Mouse (Mus musculus): ENCODE data around the gene C130074G19Rik.

C130074G19Rik gene

GRCm38 (mm10) chr1:184873910-184874309 lies 9.1 kb downstream of the C130074G19Rik start:
- no peak for DNase-seq (ENCODE audit: low spot score in 2 of 2)

GRCm38 (mm10) chr1:184872069-184872819 lies 10.8 kb downstream of the C130074G19Rik start:
- DNase-seq (ENCODE audit: low spot score in 2 of 2), result no peak

GRCm38 (mm10) chr1:184871506-184871905 lies 11.5 kb downstream of the C130074G19Rik start:
- no peak for DNase-seq (ENCODE audit: low spot score in 2 of 2)

- no peak for DNase-seq (ENCODE audit: low spot score in 2 of 2)
These were observed 12.2 kb downstream of the C130074G19Rik start for GRCm38 (mm10) chr1:184870646-184871385.

- peak; percentile 41 to 48 for DNase-seq (ENCODE audit: low spot score in 2 of 2)
These were observed 13.0 kb downstream of the C130074G19Rik start for GRCm38 (mm10) chr1:184869939-184870565.

GRCm38 (mm10) chr1:184867640-184868120 lies 15.3 kb downstream of the C130074G19Rik start:
- no peak for DNase-seq (ENCODE audit: low spot score in 2 of 2)

- no peak for DNase-seq (ENCODE audit: low spot score in 2 of 2)
These were observed 18.6 kb downstream of the C130074G19Rik start for GRCm38 (mm10) chr1:184864381-184864801.

GRCm38 (mm10) chr1:184862636-184863035 lies 20.4 kb downstream of the C130074G19Rik start:
- no peak for DNase-seq (ENCODE audit: low spot score in 2 of 2)

- DNase-seq (ENCODE audit: low spot score in 2 of 2), result no peak
These were observed 21.5 kb downstream of the C130074G19Rik start for GRCm38 (mm10) chr1:184861551-184861950.

- DNase-seq (ENCODE audit: low spot score in 2 of 2), result no peak
These were observed 22.7 kb downstream of the C130074G19Rik start for GRCm38 (mm10) chr1:184860276-184860675.

GRCm38 (mm10) chr1:184858253-184858652 lies 24.8 kb downstream of the C130074G19Rik start:
- no peak for DNase-seq (ENCODE audit: low spot score in 2 of 2)

- DNase-seq (ENCODE audit: low spot score in 2 of 2), result no peak
These were observed 25.8 kb downstream of the C130074G19Rik start for GRCm38 (mm10) chr1:184857216-184857615.

GRCm38 (mm10) chr1:184853922-184854321 lies 29.1 kb downstream of the C130074G19Rik start:
- no peak for DNase-seq (ENCODE audit: low spot score in 2 of 2)

GRCm38 (mm10) chr1:184853339-184853738 lies 29.7 kb downstream of the C130074G19Rik start:
- peak; percentile 60 to 80 for DNase-seq (ENCODE audit: low spot score in 2 of 2)

GRCm38 (mm10) chr1:184851741-184852618 lies 31.0 kb downstream of the C130074G19Rik start:
- DNase-seq (ENCODE audit: low spot score in 2 of 2), result peak; percentile 87 to 90

GRCm38 (mm10) chr1:184851166-184851565 lies 31.9 kb downstream of the C130074G19Rik start:
- DNase-seq (ENCODE audit: low spot score in 2 of 2), result no peak

GRCm38 (mm10) chr1:184846973-184847372 lies 36.0 kb downstream of the C130074G19Rik start:
- DNase-seq (ENCODE audit: low spot score in 2 of 2), result no peak

GRCm38 (mm10) chr1:184846092-184846750 lies 36.8 kb downstream of the C130074G19Rik start, which contains the start of gene Marc2:
TSS of gene Marc2 (minus strand) at chr1:184846451.
- DNase-seq (ENCODE audit: low spot score in 2 of 2), result no peak

GRCm38 (mm10) chr1:184845111-184846071 lies 37.6 kb downstream of the C130074G19Rik start:
- DNase-seq (ENCODE audit: low spot score in 2 of 2), result peak; percentile 90
